Mouse (Mus musculus) heart, embryonic 13.5 days (tissue): ENCODE data around the gene Cdh15. TPM values are rescaled to one million over a fixed set of nuclear protein-coding genes. Genes with fewer than 3 reads are reported as not detected.

Experiments
- ATAC-seq: fragments of 200-750 bp; cut with Nextera tagmentation; 2 replicates; pipeline ENCODE4 v1.8.0; 2017; ENCODE audit warnings: moderate TSS enrichment; ENCODE audit not compliant: insufficient number of reproducible peaks, low FRiP score, low TSS enrichment; ENCODE audit errors: extremely low read depth
- H3K27ac ChIP-seq: fragments of 300-500 bp; sonication (generic); replicated peaks from 2 replicates; pipeline ENCODE4 v1.5.1; 2015; ENCODE audit warnings: moderate library complexity, mild to moderate bottlenecking, inconsistent platforms
- H3K27me3 ChIP-seq: fragments of 300-500 bp; sonication (generic); replicated peaks from 2 replicates; pipeline ENCODE4 v1.6.1; 2015; ENCODE audit warnings: mild to moderate bottlenecking, inconsistent platforms
- H3K36me3 ChIP-seq: fragments of 300-500 bp; sonication (generic); 2 replicates; pipeline ENCODE4 v1.6.1; 2015; ENCODE audit warnings: mild to moderate bottlenecking, inconsistent platforms
- H3K4me1 ChIP-seq: fragments of 300-500 bp; sonication (generic); 2 replicates; pipeline ENCODE4 v1.6.1; 2015; ENCODE audit warnings: inconsistent platforms
- H3K4me2 ChIP-seq: fragments of 300-500 bp; sonication (generic); 2 replicates; pipeline ENCODE4 v1.6.1; 2015; ENCODE audit warnings: inconsistent platforms, mild to moderate bottlenecking, moderate library complexity
- H3K4me3 ChIP-seq: fragments of 300-500 bp; sonication (generic); 2 replicates; pipeline ENCODE4 v1.5.1; 2015; ENCODE audit warnings: moderate library complexity, mild to moderate bottlenecking, inconsistent platforms
- H3K9ac ChIP-seq: fragments of 300-500 bp; sonication (generic); 2 replicates; pipeline ENCODE4 v1.6.1; 2015; ENCODE audit warnings: inconsistent platforms, mild to moderate bottlenecking, moderate library complexity
- H3K9me3 ChIP-seq: fragments of 300-500 bp; sonication (generic); 2 replicates; pipeline ENCODE4 v1.6.1; 2016; ENCODE audit warnings: inconsistent platforms
- WGBS: fragments of 180-500 bp; shearing (Covaris S2); methylation state at CpG from one replicate; pipeline ENCODE4 v1.1.7; 2015; ENCODE audit warnings: mixed read lengths; 5-methylcytosine and 5-hydroxymethylcytosine counted together
- polyA plus RNA-seq: library from polyadenylated mRNA; unstranded; fragments of >200 nt; fragmentation: Nextera tagmentation; extraction: Ambion mirVana; gene quantifications from 2 replicates; pipeline ENCODE4 v1.2.1, GENCODE M21; 2015

The Cdh15 gene
- polyA plus RNA-seq, 1 experiment from 2014 or later, result 0.47 TPM

GRCm38 (mm10) chr8:122817724-122818496, 29.9 kb upstream of the Cdh15 start:
- Histone ChIP-seq H3K36me3 (peaks cover 23% of the 10 kb centered on the region), H3K4me2 (no peak overlapping the region), H3K9me3 (no peaks in the 10 kb centered on the region), H3K27me3 (0 out of 2 replicates have a peak, but pooled peaks cover 6% of the 10 kb centered on the region), H3K4me1 (peaks cover 11% of the 10 kb centered on the region), H3K9ac (no peak overlapping the region), H3K27ac (no peak overlapping the region), H3K4me3 (no peak overlapping the region)
- ATAC-seq, result no peak
- 45% methylated on average over 13 of the region's 13 CpGs for WGBS

- no peak overlapping the region for H3K9ac ChIP-seq
- no peak overlapping the region for H3K4me2 ChIP-seq
- ATAC-seq, result no peak
- 0 out of 2 replicates have a peak, but pooled peaks cover 1% of the 10 kb centered on the region for H3K27me3 ChIP-seq
- WGBS, result 70% methylated on average over 11 of the region's 11 CpGs
- H3K4me3 ChIP-seq, result no peak overlapping the region
- no peak overlapping the region for H3K27ac ChIP-seq
- peaks cover 6% of the 10 kb centered on the region for H3K4me1 ChIP-seq
- H3K36me3 ChIP-seq, result peaks cover 10% of the 10 kb centered on the region
- H3K9me3 ChIP-seq, result no peaks in the 10 kb centered on the region
Measured at GRCm38 (mm10) chr8:122819776-122820175, 28.0 kb upstream of the Cdh15 start.

- H3K27ac ChIP-seq, result no peak overlapping the region
- no peak overlapping the region for H3K4me3 ChIP-seq
- 39% methylated on average over 5 of the region's 5 CpGs for WGBS
- H3K36me3 ChIP-seq, result no peaks in the 10 kb centered on the region
- H3K4me1 ChIP-seq, result peaks cover 5% of the 10 kb centered on the region; the same call in 1 of the 2 replicates
- no peaks in the 10 kb centered on the region for H3K9me3 ChIP-seq
- H3K27me3 ChIP-seq, result peaks cover 31% of the 10 kb centered on the region
- H3K9ac ChIP-seq, result no peak overlapping the region
- H3K4me2 ChIP-seq, result no peak overlapping the region
- ATAC-seq, result no peak
Measured at GRCm38 (mm10) chr8:122824571-122824970, 23.2 kb upstream of the Cdh15 start.

GRCm38 (mm10) chr8:122824986-122825385, 22.8 kb upstream of the Cdh15 start:
- Histone ChIP-seq H3K4me3 (no peak overlapping the region), H3K9me3 (no peaks in the 10 kb centered on the region), H3K4me2 (no peak overlapping the region), H3K27ac (no peak overlapping the region), H3K27me3 (peaks cover 31% of the 10 kb centered on the region), H3K36me3 (no peaks in the 10 kb centered on the region), H3K9ac (no peak overlapping the region), H3K4me1 (peaks cover 5% of the 10 kb centered on the region; the same call in 1 of the 2 replicates)
- ATAC-seq, result no peak
- 71% methylated on average over 9 of the region's 9 CpGs for WGBS

- 61% methylated on average over 8 of the region's 8 CpGs for WGBS
- Histone ChIP-seq H3K36me3 (no peaks in the 10 kb centered on the region), H3K27me3 (peaks cover 31% of the 10 kb centered on the region), H3K4me2 (no peak overlapping the region), H3K9ac (no peak overlapping the region), H3K27ac (no peak overlapping the region), H3K4me3 (no peak overlapping the region), H3K4me1 (peaks cover 5% of the 10 kb centered on the region; the same call in 1 of the 2 replicates), H3K9me3 (no peaks in the 10 kb centered on the region)
- ATAC-seq, result no peak
Measured at GRCm38 (mm10) chr8:122825408-122825807, 22.4 kb upstream of the Cdh15 start.

GRCm38 (mm10) chr8:122829396-122829795, 18.4 kb upstream of the Cdh15 start:
- ATAC-seq, result no peak
- H3K27ac ChIP-seq, result no peak overlapping the region
- no peaks in the 10 kb centered on the region for H3K36me3 ChIP-seq
- 64% methylated on average over 3 of the region's 3 CpGs for WGBS
- peaks cover 5% of the 10 kb centered on the region; the same call in 1 of the 2 replicates for H3K4me1 ChIP-seq
- no peak overlapping the region for H3K4me3 ChIP-seq
- no peaks in the 10 kb centered on the region for H3K9me3 ChIP-seq
- no peak overlapping the region for H3K4me2 ChIP-seq
- no peak overlapping the region for H3K9ac ChIP-seq
- H3K27me3 ChIP-seq, result peaks cover 60% of the 10 kb centered on the region

- no peaks in the 10 kb centered on the region for H3K9me3 ChIP-seq
- no peak overlapping the region for H3K27ac ChIP-seq
- H3K4me1 ChIP-seq, result no peaks in the 10 kb centered on the region
- peaks cover 56% of the 10 kb centered on the region for H3K27me3 ChIP-seq
- 42% methylated on average over 8 of the region's 8 CpGs for WGBS
- no peak overlapping the region for H3K4me2 ChIP-seq
- H3K36me3 ChIP-seq, result no peaks in the 10 kb centered on the region
- H3K9ac ChIP-seq, result no peak overlapping the region
- no peak for ATAC-seq
- no peak overlapping the region for H3K4me3 ChIP-seq
Measured at GRCm38 (mm10) chr8:122830349-122831061, 17.3 kb upstream of the Cdh15 start.

GRCm38 (mm10) chr8:122834416-122834815, 13.3 kb upstream of the Cdh15 start:
- WGBS, result 77% methylated on average over 8 of the region's 8 CpGs
- Histone ChIP-seq H3K36me3 (no peaks in the 10 kb centered on the region), H3K27me3 (peaks cover 36% of the 10 kb centered on the region), H3K9me3 (no peaks in the 10 kb centered on the region), H3K4me2 (no peak overlapping the region), H3K27ac (no peak overlapping the region), H3K4me1 (no peaks in the 10 kb centered on the region), H3K4me3 (no peak overlapping the region), H3K9ac (0 out of 2 replicates have a peak overlapping the region, but pooled peaks have one; percentile 5)
- no peak for ATAC-seq

GRCm38 (mm10) chr8:122834971-122835370, 12.8 kb upstream of the Cdh15 start:
- no peak overlapping the region for H3K9ac ChIP-seq
- no peak for ATAC-seq

GRCm38 (mm10) chr8:122836199-122836598, 11.6 kb upstream of the Cdh15 start:
- H3K4me1 ChIP-seq, result 0 out of 2 replicates have a peak, but pooled peaks cover 2% of the 10 kb centered on the region
- H3K4me2 ChIP-seq, result no peak overlapping the region
- H3K36me3 ChIP-seq, result no peaks in the 10 kb centered on the region
- H3K9me3 ChIP-seq, result no peaks in the 10 kb centered on the region
- no peak overlapping the region for H3K27ac ChIP-seq
- 83% methylated on average over 12 of the region's 12 CpGs for WGBS
- H3K27me3 ChIP-seq, result peaks cover 35% of the 10 kb centered on the region
- ATAC-seq, result no peak
- no peak overlapping the region for H3K4me3 ChIP-seq
- H3K9ac ChIP-seq, result no peak overlapping the region

More at GRCm38 (mm10) chr8:122834971-122835370, 12.8 kb upstream of the Cdh15 start:
- Histone ChIP-seq H3K4me1 (no peaks in the 10 kb centered on the region), H3K27me3 (peaks cover 40% of the 10 kb centered on the region), H3K36me3 (no peaks in the 10 kb centered on the region), H3K9me3 (no peaks in the 10 kb centered on the region), H3K27ac (no peak overlapping the region), H3K4me2 (no peak overlapping the region), H3K4me3 (no peak overlapping the region)
- WGBS, result 29% methylated on average over 8 of the region's 8 CpGs

GRCm38 (mm10) chr8:122836696-122837095, 11.1 kb upstream of the Cdh15 start:
- Histone ChIP-seq H3K9me3 (no peaks in the 10 kb centered on the region), H3K27ac (no peak overlapping the region), H3K4me3 (no peak overlapping the region), H3K36me3 (no peaks in the 10 kb centered on the region), H3K4me2 (no peak overlapping the region), H3K9ac (no peak overlapping the region), H3K4me1 (0 out of 2 replicates have a peak, but pooled peaks cover 3% of the 10 kb centered on the region), H3K27me3 (peaks cover 32% of the 10 kb centered on the region)
- WGBS, result 80% methylated on average over 13 of the region's 13 CpGs
- no peak for ATAC-seq
